9 mouse cellular contexts compared by ENCODE assay signal in genomic region chr6:125661106-125661877, GRCm38 (mm10). TPM values are rescaled to one million over a fixed set of nuclear protein-coding genes. Genes with fewer than 3 reads are reported as not detected.
DNase-seq lines count a peak whose midpoint lies in the region; ATAC-seq and TF ChIP-seq lines count a peak whose summit lies in the region.
"Had no signal": no experiment of that assay in that cellular context is flagged by ENCODE, and none has a peak within 500 bp of the region (broad histone marks: within the 10 kb centered on the region; RNA-seq: fewer than 3 reads in every experiment).

No protein-coding gene starts in this region.

- H3K9me3 ChIP-seq in kidney, embryonic 16.5 days (ENCODE audit: low read length): no peaks in the 10 kb centered on the region
- no peaks in the 10 kb centered on the region for H3K9me3 ChIP-seq in limb, embryonic 12.5 days

- no peaks in the 10 kb centered on the region for H3K27me3 ChIP-seq in kidney, embryonic 16.5 days (ENCODE audit: insufficient read depth, low read length)
- H3K27me3 ChIP-seq in kidney, adult 2 months (replicated peaks; ENCODE audit: control insufficient read depth, insufficient read depth, low read length): no peaks in the 10 kb centered on the region
- H3K27me3 ChIP-seq in limb, embryonic 12.5 days: peaks cover 3% of the 10 kb centered on the region; the same call in 1 of the 2 replicates

- no peak overlapping the region for H3K4me2 ChIP-seq in kidney, embryonic 16.5 days (replicated peaks; ENCODE audit: low read depth, low read length)
- H3K4me2 ChIP-seq in limb, embryonic 12.5 days: no peak overlapping the region

- peak; percentile 70 for DNase-seq in kidney, adult 18-20 months
- peak; percentile 53 for DNase-seq in c-Kit-positive CD71-positive TER-119-positive erythroid progenitor cells, embryonic 14.5 days (ENCODE audit: low spot score)
- DNase-seq in forelimb bud, embryonic 11.5 days (ENCODE audit: low read depth, low spot score): peak; percentile 76
- DNase-seq in kidney, adult 2 months: peak; percentile 54
- peak; percentile 55 for DNase-seq in testis, postnatal 14 days (ENCODE audit: low spot score)

- no peak overlapping the region for H3K4me3 ChIP-seq in kidney, embryonic 16.5 days (ENCODE audit: low read length)
- no peak overlapping the region for H3K4me3 ChIP-seq in kidney, adult 2 months (ENCODE audit: insufficient read depth, low read depth, low read length)
- no peak overlapping the region for H3K4me3 ChIP-seq in limb, embryonic 12.5 days (replicated peaks)
- H3K4me3 ChIP-seq in olfactory bulb, adult 2 months (ENCODE audit: insufficient read depth, low read depth, low read length): no peak overlapping the region
- H3K4me3 ChIP-seq: erythroblast, embryonic 14.5 days had no signal

- no peak for ATAC-seq in kidney, embryonic 16.5 days (ENCODE audit: low FRiP score, low TSS enrichment)
- ATAC-seq in limb, embryonic 12.5 days (ENCODE audit: insufficient number of reproducible peaks, insufficient read depth, low FRiP score, low TSS enrichment, low read depth): peak; percentile 42; the same call in 1 of the 2 replicates

- no peaks in the 10 kb centered on the region for H3K4me1 ChIP-seq in kidney, embryonic 16.5 days (ENCODE audit: insufficient read depth, low read length)
- no peaks in the 10 kb centered on the region for H3K4me1 ChIP-seq in kidney, adult 2 months (ENCODE audit: control insufficient read depth, insufficient read depth, low read length)
- H3K4me1 ChIP-seq in limb, embryonic 12.5 days (replicated peaks): peaks cover 5% of the 10 kb centered on the region; the same call in 1 of the 2 replicates
- H3K4me1 ChIP-seq in olfactory bulb, adult 2 months (ENCODE audit: control insufficient read depth, insufficient read depth, low read length): no peaks in the 10 kb centered on the region

- no peaks in the 10 kb centered on the region for H3K36me3 ChIP-seq in kidney, embryonic 16.5 days (ENCODE audit: insufficient read depth, low read length)
- H3K36me3 ChIP-seq in kidney, adult 2 months (ENCODE audit: control insufficient read depth, insufficient read depth, low read length): no peaks in the 10 kb centered on the region
- H3K36me3 ChIP-seq in limb, embryonic 12.5 days: no peaks in the 10 kb centered on the region

- no peak for TF ChIP-seq POLR2A in kidney, adult 2 months (IDR thresholded peaks at IDR 0.05; ENCODE audit: low read depth, low read length)
- TF ChIP-seq POLR2A in olfactory bulb, adult 2 months (IDR thresholded peaks at IDR 0.05; ENCODE audit: insufficient read depth, low read depth, low read length): no peak

- H3K9ac ChIP-seq in kidney, embryonic 16.5 days (replicated peaks; ENCODE audit: low read length): no peak overlapping the region
- H3K9ac ChIP-seq in limb, embryonic 12.5 days (replicated peaks): no peak overlapping the region

- H3K27ac ChIP-seq in kidney, embryonic 16.5 days (ENCODE audit: low read length): no peak overlapping the region
- no peak overlapping the region for H3K27ac ChIP-seq in kidney, adult 2 months (ENCODE audit: insufficient read depth, low read depth, low read length)
- H3K27ac ChIP-seq in limb, embryonic 12.5 days: peak overlapping the region; percentile 45; the same call in 1 of the 2 replicates
- H3K27ac ChIP-seq in olfactory bulb, adult 2 months (ENCODE audit: insufficient read depth, low read depth, low read length): no peak overlapping the region

- 48% methylated on average over 14 of the region's 14 CpGs for WGBS in kidney, embryonic 16.5 days
- 51% methylated on average over 14 of the region's 14 CpGs for WGBS in kidney, adult 2 months
- WGBS in limb, embryonic 12.5 days: 45% methylated on average over 14 of the region's 14 CpGs
- 53% methylated on average over 14 of the region's 14 CpGs for WGBS in olfactory bulb, adult 2 months

- TF ChIP-seq CTCF in kidney, adult 2 months (conservative IDR thresholded peaks at IDR 0.05; ENCODE audit: insufficient read depth, insufficient read length, low read depth, low read length): peak; percentile 79
- TF ChIP-seq CTCF in olfactory bulb, adult 2 months (IDR thresholded peaks at IDR 0.05; ENCODE audit: insufficient read depth, low read depth, low read length): peak; percentile 18; the same call in 1 of the 2 replicates

RNA-seq across cellular contexts. Expression of gene Ano2, which starts 28.9 kb away (rescaled TPM):
- polyA plus RNA-seq in kidney, embryonic 16.5 days (2015; fragmentation: Nextera tagmentation; extraction: Ambion mirVana): 0.18 and 0.30 TPM in 2 replicates
- 0.04 and 0.08 TPM in 2 replicates for polyA plus RNA-seq in kidney, adult 2 months (2012; rRNA removed)
- 0.27 TPM in 1 of 2 replicates, not detected in the other for polyA plus RNA-seq in limb, embryonic 12.5 days (2016; fragmentation: Nextera tagmentation; extraction: Ambion mirVana)
- not detected in 2 replicates for polyA plus RNA-seq in olfactory bulb, adult 2 months (2012; ENCODE audit: insufficient read depth, insufficient read length, low replicate concordance, missing spikeins)
